Mouse (Mus musculus): ENCODE data around the gene Bend5. TPM values are rescaled to one million over a fixed set of nuclear protein-coding genes. Genes with fewer than 3 reads are reported as not detected.

Gene Bend5
- polyA plus RNA-seq (2014; fragmentation: Illumina TruSeq; extraction: RNeasy Lipid Tissue Mini Kit (QIAGEN cat#74804); ENCODE audit: low read depth, low replicate concordance): 9.2 TPM

DNA sequence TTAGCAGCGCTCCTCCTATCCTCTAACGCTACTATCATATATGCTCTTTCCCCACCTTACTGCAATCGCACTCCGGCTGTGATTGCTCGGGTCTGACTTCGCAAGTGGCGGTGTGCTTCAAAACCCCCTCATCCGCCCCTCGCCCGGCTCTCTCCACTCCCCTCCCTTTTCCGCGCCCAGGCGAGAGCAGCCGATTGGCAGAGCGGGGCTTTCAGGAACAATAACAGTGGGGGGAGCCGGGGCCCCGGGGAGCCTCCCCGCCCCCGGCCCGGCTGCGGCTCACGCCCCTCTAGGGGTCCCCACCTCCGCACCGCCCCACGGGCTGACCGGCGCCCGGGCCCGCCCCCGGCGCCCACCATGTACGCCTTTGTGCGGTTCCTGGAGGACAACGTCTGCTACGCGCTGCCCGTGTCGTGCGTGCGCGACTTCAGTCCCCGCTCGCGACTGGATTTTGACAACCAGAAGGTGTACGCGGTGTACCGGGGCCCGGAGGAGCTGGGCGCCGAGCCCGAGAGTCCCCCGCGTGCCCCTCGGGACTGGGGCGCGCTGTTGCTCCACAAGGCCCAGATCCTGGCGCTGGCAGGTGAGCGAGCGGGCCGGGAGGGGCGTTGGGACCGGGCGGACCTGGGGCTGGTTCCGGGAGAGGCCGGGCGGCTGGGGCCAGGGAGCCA, at the start of gene Bend5:
TSS of gene Bend5 (plus strand) at position 189 of the 671 bp plus-strand sequence.

